Mouse (Mus musculus) bone marrow macrophage, adult 2 months (primary cell): ENCODE data around the gene Gstt2. TPM values are rescaled to one million over a fixed set of nuclear protein-coding genes. Genes with fewer than 3 reads are reported as not detected.

ENCODE experiments used
- H3K27ac ChIP-seq: 2 replicates; pipeline ENCODE4 v1.5.1; 2012; ENCODE audit warnings: low read depth, low read length; ENCODE audit not compliant: insufficient read depth
- H3K4me1 ChIP-seq: 2 replicates; pipeline ENCODE4 v1.6.1; 2012; ENCODE audit warnings: low read length; ENCODE audit not compliant: control insufficient read depth, insufficient read depth
- H3K4me3 ChIP-seq: 2 replicates; pipeline ENCODE4 v1.5.1; 2012; ENCODE audit warnings: mild to moderate bottlenecking, low read length, moderate library complexity; ENCODE audit not compliant: insufficient read depth
- CTCF ChIP-seq: IDR thresholded peaks from 2 replicates; pipeline ENCODE4 v1.5.1; 2012; ENCODE audit warnings: low read depth, mild to moderate bottlenecking, low read length, moderate library complexity
- POLR2A ChIP-seq: IDR thresholded peaks from 2 replicates; pipeline ENCODE4 v1.6.1; 2012; ENCODE audit warnings: mild to moderate bottlenecking, low read depth, low read length, borderline replicate concordance
- polyA plus RNA-seq: library from polyadenylated mRNA; stranded (reverse); fragments of >200 nt; gene quantifications from 2 replicates; pipeline ENCODE4 v1.2.4, GENCODE M21; 2012; ENCODE audit not compliant: missing spikeins, insufficient read depth, insufficient read length

Gene Gstt2
- polyA plus RNA-seq, 1 experiment, result 17.2 TPM

DNA sequence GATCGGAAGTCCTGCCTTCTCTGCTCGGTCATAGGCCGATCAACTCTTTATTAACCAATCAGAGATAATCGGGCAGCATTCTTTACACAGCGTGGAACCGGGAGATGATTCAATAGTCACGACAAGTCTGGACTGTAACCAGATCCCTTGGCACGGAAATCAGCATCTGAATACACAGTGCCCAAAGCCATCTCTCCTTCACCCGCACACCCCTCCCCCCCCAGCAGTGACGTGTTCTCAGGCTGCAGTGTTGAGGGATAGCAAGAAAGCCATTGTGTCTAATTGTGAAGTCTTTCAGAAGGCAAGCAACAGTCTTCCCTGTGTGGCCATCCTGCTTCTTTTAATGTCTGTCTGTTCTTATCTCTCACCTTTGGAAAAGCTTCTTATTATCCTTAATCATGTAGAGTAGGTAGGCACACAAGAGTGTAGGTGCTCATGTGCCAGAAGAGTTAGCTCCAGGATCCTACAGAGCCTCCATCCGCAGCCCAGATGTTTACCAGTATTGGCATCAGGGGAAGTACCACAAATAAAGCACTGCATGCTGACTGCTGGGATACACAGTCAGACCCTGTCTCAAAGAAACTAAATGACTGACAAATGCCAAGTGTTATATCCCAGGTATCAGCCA is 35.8 kb upstream of the Gstt2 start:
- no peak overlapping the region for H3K27ac ChIP-seq
- H3K4me3 ChIP-seq, result no peak overlapping the region
- 0 out of 2 replicates have a peak, but pooled peaks cover 2% of the 10 kb centered on the region for H3K4me1 ChIP-seq
- TF ChIP-seq POLR2A, result no peak
- TF ChIP-seq CTCF, result no peak

- Histone ChIP-seq H3K27ac (no peak overlapping the region), H3K4me1 (0 out of 2 replicates have a peak, but pooled peaks cover 2% of the 10 kb centered on the region), H3K4me3 (no peak overlapping the region)
- TF ChIP-seq CTCF (no peak), POLR2A (no peak)
These were observed 35.0 kb upstream of the Gstt2 start for GRCm38 (mm10) chr10:75872025-75872914.

DNA sequence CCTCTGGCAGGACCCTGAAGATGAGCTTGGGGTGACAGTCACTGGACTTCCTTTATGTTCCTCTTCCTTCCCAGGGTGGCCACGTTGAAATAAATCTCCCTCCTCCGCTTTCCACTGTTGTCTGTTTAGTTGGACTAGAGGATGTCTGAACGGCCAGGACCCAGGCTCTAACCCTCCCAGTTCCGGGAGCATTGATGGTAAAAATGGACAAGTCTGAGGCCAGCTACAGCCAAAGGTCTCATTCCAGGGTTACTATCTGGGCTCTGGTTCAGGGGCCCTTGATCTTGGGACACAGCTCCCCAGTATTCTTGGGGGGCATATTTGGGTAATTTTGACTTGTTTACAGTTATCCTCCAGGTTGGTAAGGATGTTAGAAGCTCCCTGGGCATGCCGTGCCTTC is 24.4 kb upstream of the Gstt2 start:
- TF ChIP-seq POLR2A, result no peak
- TF ChIP-seq CTCF, result no peak
- no peak overlapping the region for H3K27ac ChIP-seq
- H3K4me1 ChIP-seq, result peaks cover 14% of the 10 kb centered on the region
- no peak overlapping the region for H3K4me3 ChIP-seq

DNA sequence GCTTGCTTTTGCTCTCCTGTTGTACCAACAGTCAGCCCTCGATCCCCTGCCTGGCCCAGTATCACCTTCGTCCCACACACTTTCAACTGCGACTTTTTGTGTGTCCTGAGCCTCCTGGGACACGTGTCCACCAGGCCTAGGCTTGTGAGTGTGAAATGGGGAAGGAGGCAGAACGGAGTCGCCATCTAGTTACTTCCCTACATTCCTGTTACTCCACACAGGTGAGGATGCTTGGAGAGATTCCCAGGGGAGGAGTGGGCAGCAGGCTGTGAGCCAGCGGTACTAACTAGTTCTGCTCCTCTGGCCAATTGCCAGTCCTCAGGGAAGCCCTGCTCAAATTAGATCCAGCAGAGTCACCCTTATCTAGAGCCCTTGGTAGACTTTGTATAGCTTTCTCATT is 23.5 kb upstream of the Gstt2 start:
- no peak overlapping the region for H3K27ac ChIP-seq
- no peak for TF ChIP-seq POLR2A
- TF ChIP-seq CTCF, result no peak
- H3K4me3 ChIP-seq, result no peak overlapping the region
- H3K4me1 ChIP-seq, result peaks cover 20% of the 10 kb centered on the region

- Histone ChIP-seq H3K4me1 (peaks cover 26% of the 10 kb centered on the region), H3K27ac (peak within 1 kb of the TSS; percentile 81), H3K4me3 (peak within 1 kb of the TSS; percentile 89)
These were observed 22.7 kb upstream of the Gstt2 start, which contains the start of gene Mif for GRCm38 (mm10) chr10:75859786-75860470. Gene Mif, minus strand, starts transcription at chr10:75860240.

DNA sequence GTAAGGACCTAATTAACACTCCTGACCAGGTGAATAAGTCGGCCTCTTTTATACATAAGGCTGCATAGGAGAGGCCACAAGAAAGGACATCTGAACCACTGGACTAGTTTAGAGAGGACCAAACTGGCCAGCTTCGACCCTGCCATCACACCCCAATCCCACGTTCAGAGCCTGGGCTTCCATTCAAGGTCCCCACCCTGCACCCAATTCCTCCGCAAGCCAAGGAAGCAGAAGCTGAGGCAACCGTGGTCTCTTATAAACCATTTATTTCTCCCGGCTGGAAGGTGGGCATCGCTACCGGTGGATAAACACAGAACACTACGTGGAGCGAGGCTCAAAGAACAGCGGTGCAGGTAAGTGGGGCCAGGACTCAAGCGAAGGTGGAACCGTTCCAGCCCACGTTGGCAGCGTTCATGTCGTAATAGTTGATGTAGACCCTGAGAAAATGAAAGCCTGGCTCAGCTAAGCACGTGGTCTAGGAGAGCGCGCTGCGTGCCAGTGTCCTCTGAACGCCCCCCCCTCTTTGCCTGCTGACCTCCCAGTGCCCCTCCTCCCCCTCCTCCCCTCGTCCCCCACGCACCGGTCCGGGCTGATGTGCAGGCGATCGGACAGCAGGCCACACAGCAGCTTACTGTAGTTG is 22.0 kb upstream of the Gstt2 start:
- peaks cover 29% of the 10 kb centered on the region for H3K4me1 ChIP-seq
- H3K27ac ChIP-seq, result peak overlapping the region; percentile 81
- H3K4me3 ChIP-seq, result peak overlapping the region; percentile 89

GRCm38 (mm10) chr10:75857598-75857997 is 20.4 kb upstream of the Gstt2 start:
- Histone ChIP-seq H3K4me3 (no peak overlapping the region), H3K4me1 (peaks cover 29% of the 10 kb centered on the region), H3K27ac (no peak overlapping the region)
- no peak for TF ChIP-seq POLR2A
- no peak for TF ChIP-seq CTCF

More for the DNA sequence above, 22.0 kb upstream of the Gstt2 start:
- TF ChIP-seq CTCF (no peak), POLR2A (no peak)

DNA sequence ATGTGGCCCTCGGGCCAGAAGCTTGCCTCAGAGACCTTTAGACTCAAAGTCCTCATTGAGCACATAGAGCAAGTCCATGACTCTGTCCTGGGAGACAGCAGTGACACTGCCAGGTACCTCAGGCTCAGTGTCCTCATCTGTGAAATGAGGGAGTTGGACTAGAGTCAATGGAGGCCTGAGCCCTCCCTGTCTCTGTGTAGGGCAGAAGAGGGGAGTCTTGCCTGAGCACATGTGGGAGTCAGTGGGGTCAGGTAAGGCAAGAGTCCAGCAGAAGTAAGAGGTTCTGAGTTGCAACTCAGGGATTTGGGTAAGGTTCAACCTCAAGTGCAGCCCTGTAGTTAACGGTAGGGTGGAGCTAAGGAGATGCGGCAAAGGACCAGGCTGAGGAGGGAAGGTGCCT is 19.8 kb upstream of the Gstt2 start:
- TF ChIP-seq POLR2A, result no peak
- no peak for TF ChIP-seq CTCF
- peaks cover 29% of the 10 kb centered on the region for H3K4me1 ChIP-seq
- no peak overlapping the region for H3K4me3 ChIP-seq
- no peak overlapping the region for H3K27ac ChIP-seq

DNA sequence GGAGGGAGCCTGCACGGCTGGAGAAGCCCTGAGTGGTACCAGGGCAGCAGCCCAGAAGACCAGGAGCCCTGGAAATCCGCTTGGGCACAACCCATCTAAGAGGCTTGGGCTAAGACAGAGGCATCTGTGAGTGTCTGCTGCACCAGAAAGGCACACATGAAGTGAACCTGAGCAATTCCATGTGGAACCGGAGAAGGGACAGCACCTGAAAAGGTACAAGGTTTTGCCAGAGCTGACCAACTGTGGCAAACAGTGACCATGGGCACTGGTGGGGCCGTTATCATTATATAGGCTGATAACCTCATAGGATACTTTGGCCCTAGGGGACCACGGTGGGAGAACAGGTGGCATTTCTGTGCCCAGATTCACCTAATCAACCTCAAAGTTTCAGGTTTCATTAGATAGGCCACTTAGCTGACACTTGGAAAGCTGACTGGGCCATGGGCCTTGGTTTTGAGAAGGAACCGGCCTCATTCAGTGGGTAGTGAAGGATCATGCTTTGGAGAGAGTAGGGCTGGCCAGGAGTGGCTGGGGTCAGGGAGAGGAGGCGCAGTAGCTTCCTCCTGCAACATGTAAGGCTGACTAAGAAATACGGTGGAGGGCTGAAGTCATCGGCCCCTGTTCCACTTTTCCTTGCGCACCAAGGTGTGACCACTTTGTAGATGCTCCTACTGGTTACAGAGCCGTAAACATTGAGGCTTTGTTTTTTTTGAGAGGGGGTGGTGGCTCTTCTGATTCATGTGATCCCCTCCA is 19.1 kb upstream of the Gstt2 start:
- H3K4me1 ChIP-seq, result peaks cover 29% of the 10 kb centered on the region
- no peak overlapping the region for H3K27ac ChIP-seq
- TF ChIP-seq POLR2A (no peak), CTCF (no peak)
- no peak overlapping the region for H3K4me3 ChIP-seq
